ENCODE assay signal across 11 mouse cellular contexts in genomic region chr7:80013884-80014550, GRCm38 (mm10). TPM values are rescaled to one million over a fixed set of nuclear protein-coding genes. Genes with fewer than 3 reads are reported as not detected.
DNase-seq lines count a peak whose midpoint lies in the region; ATAC-seq lines count a peak whose summit lies in the region.
"Had no signal": no experiment of that assay in that cellular context is flagged by ENCODE, and none has a peak within 500 bp of the region (broad histone marks: within the 10 kb centered on the region; RNA-seq: fewer than 3 reads in every experiment).

No protein-coding gene starts in this region.

- 0 out of 2 replicates have a peak, but pooled peaks have one; percentile 55 for ATAC-seq in heart, embryonic 12.5 days (ENCODE audit: insufficient number of reproducible peaks, low FRiP score)
- ATAC-seq in midbrain, embryonic 15.5 days (replicated peaks): no peak

- H3K27me3 ChIP-seq in heart, embryonic 12.5 days (replicated peaks): no peaks in the 10 kb centered on the region
- no peaks in the 10 kb centered on the region for H3K27me3 ChIP-seq in midbrain, embryonic 15.5 days (replicated peaks)
- H3K27me3 ChIP-seq: hindbrain, embryonic 12.5 days had no signal

- H3K9me3 ChIP-seq in heart, embryonic 12.5 days (replicated peaks): 0 out of 2 replicates have a peak, but pooled peaks cover 3% of the 10 kb centered on the region
- H3K9me3 ChIP-seq in midbrain, embryonic 15.5 days: no peaks in the 10 kb centered on the region
- H3K9me3 ChIP-seq: hindbrain, embryonic 12.5 days had no signal

- 51% methylated on average over 7 of the region's 7 CpGs for WGBS in heart, embryonic 12.5 days
- WGBS in midbrain, embryonic 15.5 days: 71% methylated on average over 7 of the region's 7 CpGs

- H3K4me2 ChIP-seq in heart, embryonic 12.5 days: no peak overlapping the region
- H3K4me2 ChIP-seq in midbrain, embryonic 15.5 days: no peak overlapping the region
- H3K4me2 ChIP-seq: hindbrain, embryonic 12.5 days had no signal

- H3K36me3 ChIP-seq in heart, embryonic 12.5 days: no peaks in the 10 kb centered on the region
- H3K36me3 ChIP-seq in midbrain, embryonic 15.5 days (replicated peaks): no peaks in the 10 kb centered on the region
- H3K36me3 ChIP-seq: hindbrain, embryonic 12.5 days had no signal

- peak; percentile 37 to 59 for DNase-seq in adrenal gland, adult (ENCODE audit: inconsistent age in 2 of 2, low spot score in 1 of 2)
- DNase-seq in adrenal gland, postnatal 10 days: no peak
- peak; percentile 32 for DNase-seq in 416B (ENCODE audit: low read depth)
- peak; percentile 53 to 74 for DNase-seq in kidney, postnatal 36 days
- no peak for DNase-seq in thymus, postnatal 25 days
- no peak for DNase-seq in left cerebral cortex, adult 11 months (ENCODE audit: low spot score)

- no peak overlapping the region for H3K27ac ChIP-seq in heart, embryonic 12.5 days (ENCODE audit: poor library complexity, severe bottlenecking)
- no peak overlapping the region for H3K27ac ChIP-seq in midbrain, embryonic 15.5 days
- H3K27ac ChIP-seq: hindbrain, embryonic 12.5 days; liver, embryonic 14.5 days had no signal

- H3K9ac ChIP-seq in heart, embryonic 12.5 days: no peak overlapping the region
- H3K9ac ChIP-seq in midbrain, embryonic 15.5 days: no peak overlapping the region
- H3K9ac ChIP-seq: hindbrain, embryonic 12.5 days; liver, embryonic 14.5 days had no signal

- no peaks in the 10 kb centered on the region for H3K4me1 ChIP-seq in heart, embryonic 12.5 days (replicated peaks)
- no peaks in the 10 kb centered on the region for H3K4me1 ChIP-seq in midbrain, embryonic 15.5 days
- H3K4me1 ChIP-seq: hindbrain, embryonic 12.5 days had no signal

- no peak overlapping the region for H3K4me3 ChIP-seq in heart, embryonic 12.5 days
- H3K4me3 ChIP-seq in midbrain, embryonic 15.5 days: no peak overlapping the region
- H3K4me3 ChIP-seq: erythroblast, embryonic 14.5 days; hindbrain, embryonic 12.5 days had no signal

RNA-seq across cellular contexts. Expression of gene Zfp710, which starts 10.6 kb away (rescaled TPM):
- 10 to 100 TPM; 18.7 to 26.9 TPM for total RNA-seq in adrenal gland, postnatal 10 days (2021)
- 13.5 and 13.7 TPM in 2 replicates for polyA plus RNA-seq in heart, embryonic 12.5 days (2016; fragmentation: Nextera tagmentation; extraction: Ambion mirVana)
- polyA plus RNA-seq in midbrain, embryonic 15.5 days (2015; fragmentation: Nextera tagmentation; extraction: Ambion mirVana): 18.0 and 18.6 TPM in 2 replicates

Comparison
In these comparisons a context has a peak if more than half of its experiments do, and no peak if none do; other contexts are left out.
1. DNase-seq: peak in adrenal gland, adult (2 of 2), 416B (single experiment) and kidney, postnatal 36 days (2 of 2); none in adrenal gland, postnatal 10 days (single experiment), thymus, postnatal 25 days (single experiment) and left cerebral cortex, adult 11 months (single experiment).